Mouse (Mus musculus) C2C12 (cell line): Measurements from ENCODE around the gene Foxl2. TPM values are rescaled to one million over a fixed set of nuclear protein-coding genes. Genes with fewer than 3 reads are reported as not detected.

ENCODE experiments used
- H3K27me3 ChIP-seq: one replicate; pipeline ENCODE4 v1.6.1; 2011; ENCODE audit not compliant: control insufficient read depth, insufficient read depth, insufficient read length
- H3K36me3 ChIP-seq: one replicate; pipeline ENCODE4 v1.6.1; 2011; ENCODE audit not compliant: control insufficient read depth, insufficient read depth
- H3K4me3 ChIP-seq: one replicate; pipeline ENCODE4 v1.5.1; 2011; ENCODE audit warnings: mild to moderate bottlenecking, control low read depth; ENCODE audit not compliant: poor library complexity, insufficient read depth, severe bottlenecking
- H3K79me2 ChIP-seq: one replicate; pipeline ENCODE4 v1.6.1; 2011; ENCODE audit not compliant: control insufficient read depth, insufficient read depth
- H3K79me3 ChIP-seq: one replicate; pipeline ENCODE4 v1.6.1; 2011; ENCODE audit warnings: low read depth, control low read depth
- H3ac ChIP-seq: one replicate; pipeline ENCODE3; 2011; ENCODE audit warnings: low read depth; ENCODE audit not compliant: control insufficient read depth, insufficient read length
- CEBPB ChIP-seq: IDR thresholded peaks from one replicate; pipeline ENCODE4 v1.6.1; 2011; ENCODE audit warnings: low read depth, mild to moderate bottlenecking, control low read depth, moderate library complexity
- CTCF ChIP-seq: IDR thresholded peaks from one replicate; pipeline ENCODE4 v1.5.1; 2011; ENCODE audit not compliant: control insufficient read depth, insufficient read depth, insufficient read length
- FOSL1 ChIP-seq: IDR thresholded peaks from one replicate; pipeline ENCODE4 v1.8.0; 2011; ENCODE audit warnings: mild to moderate bottlenecking, low read length; ENCODE audit not compliant: poor library complexity, insufficient read depth, severe bottlenecking
- MAX ChIP-seq: IDR thresholded peaks from one replicate; pipeline ENCODE4 v1.6.1; 2011; ENCODE audit warnings: mild to moderate bottlenecking, control low read depth
- MYOD1 ChIP-seq: IDR thresholded peaks from one replicate; pipeline ENCODE4 v1.6.1; 2011; ENCODE audit warnings: low read depth; ENCODE audit not compliant: control insufficient read depth, insufficient read length
- MYOG ChIP-seq: IDR thresholded peaks from one replicate; pipeline ENCODE4 v1.6.1; 2011; ENCODE audit not compliant: control insufficient read depth, insufficient read length; ENCODE audit errors: extremely low read depth
- USF1 ChIP-seq: IDR thresholded peaks from one replicate; pipeline ENCODE4 v1.6.1; 2011; ENCODE audit warnings: low read depth, mild to moderate bottlenecking, control low read depth, moderate library complexity
- polyA plus RNA-seq: library from polyadenylated mRNA; unstranded; fragments of >200 nt; fragmentation: generic; extraction: Trizol; gene quantifications from one replicate; pipeline ENCODE4 v1.2.1, GENCODE M21; 2012; ENCODE audit warnings: missing spikeins

The Foxl2 gene
- polyA plus RNA-seq, 1 experiment: 0.01 TPM

GRCm38 (mm10) chr9:98954391-98955102, 541 bp upstream of the Foxl2 start:
- Histone ChIP-seq H3ac (no peak overlapping the region), H3K27me3 (peaks cover 88% of the 10 kb centered on the region), H3K79me3 (no peaks in the 10 kb centered on the region), H3K36me3 (no peaks in the 10 kb centered on the region), H3K79me2 (no peaks in the 10 kb centered on the region), H3K4me3 (no peak overlapping the region)
- TF ChIP-seq MYOD1: no peak
- no peak for TF ChIP-seq USF1
- no peak for TF ChIP-seq FOSL1
- TF ChIP-seq CTCF: no peak
- TF ChIP-seq CEBPB: no peak
- no peak for TF ChIP-seq MYOG
- no peak for TF ChIP-seq MAX

GRCm38 (mm10) chr9:98955716-98956224, 682 bp downstream of the Foxl2 start:
- no peaks in the 10 kb centered on the region for H3K79me3 ChIP-seq
- H3K79me2 ChIP-seq: no peaks in the 10 kb centered on the region
- H3K36me3 ChIP-seq: no peaks in the 10 kb centered on the region
- no peak overlapping the region for H3ac ChIP-seq
- peaks cover 92% of the 10 kb centered on the region for H3K27me3 ChIP-seq
- no peak overlapping the region for H3K4me3 ChIP-seq
- TF ChIP-seq CEBPB (no peak), MAX (no peak), CTCF (no peak), USF1 (no peak), FOSL1 (no peak), MYOG (no peak), MYOD1 (no peak)

- H3ac ChIP-seq: no peak overlapping the region
- H3K79me2 ChIP-seq: no peaks in the 10 kb centered on the region
- peaks cover 92% of the 10 kb centered on the region for H3K27me3 ChIP-seq
- H3K4me3 ChIP-seq: no peak overlapping the region
- H3K79me3 ChIP-seq: no peaks in the 10 kb centered on the region
- H3K36me3 ChIP-seq: no peaks in the 10 kb centered on the region
- no peak for TF ChIP-seq MYOD1
- TF ChIP-seq USF1: no peak
- no peak for TF ChIP-seq FOSL1
- TF ChIP-seq CTCF: no peak
- no peak for TF ChIP-seq CEBPB
- no peak for TF ChIP-seq MYOG
- TF ChIP-seq MAX: no peak
Observed at GRCm38 (mm10) chr9:98956591-98957381, 1.7 kb downstream of the Foxl2 start.

DNA sequence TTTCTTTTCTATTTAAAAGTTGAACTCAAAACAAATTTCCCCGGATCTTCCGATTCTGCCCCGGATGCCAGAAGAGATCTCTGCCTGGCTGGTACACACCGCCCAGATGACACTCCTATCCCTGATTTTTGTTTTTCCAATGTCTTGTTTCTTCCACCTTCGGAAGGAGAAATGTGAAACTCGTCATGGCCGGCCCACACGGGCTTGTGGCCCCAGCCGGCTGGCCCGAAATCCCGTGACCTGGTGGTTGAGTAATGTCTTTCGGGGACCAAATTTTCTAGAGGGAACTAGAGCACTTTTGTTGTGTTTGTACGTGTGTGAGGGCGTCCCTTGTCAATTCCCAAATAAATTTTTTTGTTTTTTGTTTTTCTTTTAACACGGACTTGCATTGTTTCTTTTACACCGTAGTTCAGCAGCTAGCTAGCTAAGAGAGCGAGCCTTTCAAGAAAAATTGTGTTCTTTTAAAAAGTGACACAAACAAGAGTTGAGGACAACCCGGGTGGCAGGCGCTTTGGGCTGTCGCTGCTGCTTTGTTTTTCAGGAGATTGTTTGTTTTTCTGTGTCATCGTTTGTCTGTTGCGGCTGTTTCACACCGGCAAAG, 2.8 kb downstream of the Foxl2 start:
- Histone ChIP-seq H3K79me3 (no peaks in the 10 kb centered on the region), H3K27me3 (peaks cover 92% of the 10 kb centered on the region), H3K79me2 (no peaks in the 10 kb centered on the region), H3K36me3 (no peaks in the 10 kb centered on the region), H3ac (no peak overlapping the region), H3K4me3 (no peak overlapping the region)
- TF ChIP-seq CEBPB: no peak
- TF ChIP-seq MAX: no peak
- TF ChIP-seq FOSL1: no peak
- no peak for TF ChIP-seq MYOD1
- TF ChIP-seq MYOG: no peak
- TF ChIP-seq CTCF: no peak
- TF ChIP-seq USF1: no peak

DNA sequence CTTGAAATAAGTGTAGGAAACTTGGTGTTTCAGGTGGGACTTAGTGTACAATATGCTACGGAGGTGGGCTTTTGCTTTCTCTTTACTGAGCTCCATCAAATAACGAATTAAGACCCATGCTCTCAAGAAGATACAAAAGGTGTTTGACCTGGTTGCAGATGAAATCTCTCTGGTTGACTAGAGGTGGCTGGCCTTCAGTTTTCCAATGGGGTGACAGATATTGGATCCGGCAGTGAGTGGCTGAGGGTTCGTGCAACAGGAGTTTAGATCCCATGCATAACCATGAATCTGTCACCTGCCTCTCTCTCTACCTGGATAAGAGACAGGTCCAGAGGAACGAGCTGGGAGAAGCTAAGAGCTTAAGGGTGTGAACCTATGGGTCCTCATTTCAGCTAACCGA, 3.5 kb downstream of the Foxl2 start:
- H3K79me3 ChIP-seq: no peaks in the 10 kb centered on the region
- no peak overlapping the region for H3K4me3 ChIP-seq
- no peak for TF ChIP-seq MYOD1
- no peak for TF ChIP-seq MAX
- TF ChIP-seq FOSL1: no peak
- TF ChIP-seq CTCF: no peak
- no peak for TF ChIP-seq CEBPB
- TF ChIP-seq USF1: no peak
- no peak for TF ChIP-seq MYOG
- H3ac ChIP-seq: no peak overlapping the region
- H3K27me3 ChIP-seq: peaks cover 92% of the 10 kb centered on the region
- H3K79me2 ChIP-seq: no peaks in the 10 kb centered on the region
- H3K36me3 ChIP-seq: no peaks in the 10 kb centered on the region
